Mouse (Mus musculus) thymus, adult 2 months (tissue): Measurements from ENCODE around the gene Mettl7a3.

ENCODE experiments used
- CTCF ChIP-seq: fragments of 200-500 bp; IDR thresholded peaks from 2 replicates; pipeline ENCODE4 v1.5.1; 2012; ENCODE audit warnings: mild to moderate bottlenecking, control low read depth, low read length, moderate library complexity, borderline replicate concordance; ENCODE audit not compliant: control insufficient read depth, poor library complexity, insufficient read depth; ENCODE audit errors: extremely low read depth
- POLR2A ChIP-seq: fragments of 200-500 bp; IDR thresholded peaks from 2 replicates; pipeline ENCODE4 v1.6.1; 2012; ENCODE audit warnings: mild to moderate bottlenecking, low read length, control low read depth, moderate library complexity; ENCODE audit not compliant: control insufficient read depth, poor library complexity, insufficient read depth; ENCODE audit errors: extremely low read depth

DNA sequence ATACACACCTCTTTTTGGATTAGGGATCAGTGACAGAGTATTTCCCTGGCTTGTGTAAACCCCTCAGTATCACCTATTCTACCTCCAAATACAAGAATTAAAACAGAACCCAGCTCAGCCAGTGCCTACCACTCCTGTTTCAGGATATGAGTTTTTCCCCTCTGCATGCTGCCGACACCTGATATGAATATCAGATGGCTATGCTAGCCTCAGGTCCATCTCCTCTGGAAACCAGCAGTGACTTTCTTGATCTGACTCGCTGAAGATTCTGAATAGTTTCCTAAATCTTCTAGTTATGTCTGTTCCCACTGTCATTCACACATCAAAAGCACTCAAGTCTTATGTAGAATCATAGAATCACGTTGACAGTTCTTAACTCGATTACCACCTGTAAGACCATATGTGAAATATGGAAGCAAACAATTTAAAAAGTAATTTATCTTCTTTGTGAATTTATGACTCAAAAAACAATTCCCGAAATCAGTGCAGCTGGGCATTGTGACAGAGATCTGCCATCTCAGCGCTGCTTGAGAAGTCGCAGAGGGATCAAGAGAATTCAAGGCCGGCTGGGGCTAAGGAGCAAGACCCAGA lies 31.2 kb upstream of the Mettl7a3 start:
- TF ChIP-seq CTCF (no peak), POLR2A (no peak)
